Comparison of ENCODE assay signal across 16 mouse cellular contexts in the genomic region with DNA sequence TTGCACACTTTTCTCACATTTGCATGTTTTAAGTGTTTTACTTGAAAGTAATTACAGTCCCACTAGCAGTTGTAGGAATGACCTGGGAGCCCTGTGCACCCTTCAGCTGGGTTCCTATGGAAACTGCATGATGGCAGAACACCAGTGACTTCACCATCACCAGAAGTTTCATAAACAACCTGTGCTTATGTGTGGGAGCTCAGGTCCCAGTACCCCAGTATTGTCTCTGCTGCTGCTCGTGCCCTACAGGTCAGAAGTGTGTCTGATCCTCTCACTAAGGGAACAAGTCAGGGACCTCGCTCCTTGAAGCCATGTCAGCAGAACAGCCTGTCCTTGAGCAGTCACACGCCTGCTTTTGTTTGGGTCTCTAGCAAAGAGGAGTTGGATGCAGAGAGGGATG.
A peak's percentile ranks its signal among the peaks of the same experiment; 100 is the strongest.
DNase-seq lines count a peak whose midpoint lies in the region; ATAC-seq lines count a peak whose summit lies in the region.
"Had no signal": no experiment of that assay in that cellular context is flagged by ENCODE, and none has a peak within 500 bp of the region (broad histone marks: within the 10 kb centered on the region; RNA-seq: fewer than 3 reads in every experiment).

No protein-coding gene starts in this region.

- peak; percentile 64 for DNase-seq in heart, adult 11 months
- DNase-seq in midbrain, embryonic 11.5 days (ENCODE audit: low spot score, missing footprints), result peak; percentile 80
- DNase-seq in 416B (ENCODE audit: low read depth), result peak; percentile 17
- no peak for DNase-seq in kidney, postnatal 25 days
- DNase-seq: B cell, adult 2 months; cerebellum, adult 11 months; cerebellum, adult 11-12 months; cerebellum, adult 18-20 months; cerebellum, adult 2 months had no signal

- peaks cover 7% of the 10 kb centered on the region; the same call in 1 of the 2 replicates for H3K36me3 ChIP-seq in heart, embryonic 12.5 days
- no peaks in the 10 kb centered on the region for H3K36me3 ChIP-seq in midbrain, embryonic 11.5 days (ENCODE audit: control insufficient read depth, insufficient read depth, low read length)
- H3K36me3 ChIP-seq in midbrain, embryonic 13.5 days, result peaks cover 10% of the 10 kb centered on the region; the same call in 1 of the 2 replicates

- 81% methylated on average over 3 of the region's 3 CpGs for WGBS in heart, embryonic 12.5 days
- 85% methylated on average over 3 of the region's 3 CpGs for WGBS in midbrain, embryonic 11.5 days
- WGBS in midbrain, embryonic 13.5 days, result 82% methylated on average over 3 of the region's 3 CpGs

- no peak overlapping the region for H3K4me2 ChIP-seq in heart, embryonic 12.5 days
- H3K4me2 ChIP-seq in midbrain, embryonic 11.5 days, result no peak overlapping the region
- H3K4me2 ChIP-seq in midbrain, embryonic 13.5 days (replicated peaks), result no peak overlapping the region

- ATAC-seq in heart, embryonic 12.5 days (ENCODE audit: insufficient number of reproducible peaks, low FRiP score), result no peak
- no peak for ATAC-seq in midbrain, embryonic 11.5 days (ENCODE audit: low FRiP score)
- ATAC-seq in midbrain, embryonic 13.5 days, result no peak
- ATAC-seq: activated CD4-positive, CD25-positive, alpha-beta regulatory T cell, adult 4 months; CD4-positive, CD25-positive, alpha-beta regulatory T cell, adult 4 months had no signal

- no peak overlapping the region for H3K9ac ChIP-seq in heart, embryonic 12.5 days
- H3K9ac ChIP-seq in midbrain, embryonic 11.5 days (ENCODE audit: low read length), result no peak overlapping the region
- no peak overlapping the region for H3K9ac ChIP-seq in midbrain, embryonic 13.5 days (replicated peaks)

- H3K4me3 ChIP-seq in heart, embryonic 12.5 days, result no peak overlapping the region
- H3K4me3 ChIP-seq in midbrain, embryonic 11.5 days (ENCODE audit: low read depth, low read length), result no peak overlapping the region
- H3K4me3 ChIP-seq in midbrain, embryonic 13.5 days (replicated peaks), result no peak overlapping the region

- H3K9me3 ChIP-seq in heart, embryonic 12.5 days (replicated peaks), result no peaks in the 10 kb centered on the region
- H3K9me3 ChIP-seq in midbrain, embryonic 11.5 days (ENCODE audit: control insufficient read depth, low read length), result no peaks in the 10 kb centered on the region
- no peaks in the 10 kb centered on the region for H3K9me3 ChIP-seq in midbrain, embryonic 13.5 days
- H3K9me3 ChIP-seq: G1E had no signal

- no peak overlapping the region for H3K27ac ChIP-seq in heart, embryonic 12.5 days (ENCODE audit: poor library complexity, severe bottlenecking)
- no peak overlapping the region for H3K27ac ChIP-seq in midbrain, embryonic 11.5 days (ENCODE audit: low read depth, low read length)
- no peak overlapping the region for H3K27ac ChIP-seq in midbrain, embryonic 13.5 days

- no peaks in the 10 kb centered on the region for H3K27me3 ChIP-seq in heart, embryonic 12.5 days (replicated peaks)
- no peaks in the 10 kb centered on the region for H3K27me3 ChIP-seq in midbrain, embryonic 11.5 days (ENCODE audit: control insufficient read depth, insufficient read depth, low read length)
- H3K27me3 ChIP-seq in midbrain, embryonic 13.5 days, result no peaks in the 10 kb centered on the region
- H3K27me3 ChIP-seq: CH12.LX, Patski had no signal

- 0 out of 2 replicates have a peak, but pooled peaks cover 4% of the 10 kb centered on the region for H3K4me1 ChIP-seq in heart, embryonic 12.5 days (replicated peaks)
- 0 out of 2 replicates have a peak, but pooled peaks cover 2% of the 10 kb centered on the region for H3K4me1 ChIP-seq in midbrain, embryonic 11.5 days (ENCODE audit: control insufficient read depth, insufficient read depth, low read length)
- H3K4me1 ChIP-seq in midbrain, embryonic 13.5 days (replicated peaks), result 0 out of 2 replicates have a peak, but pooled peaks cover 7% of the 10 kb centered on the region

Comparison
In these comparisons a context has a peak if more than half of its experiments do, and no peak if none do; other contexts are left out.
1. DNase-seq: peak in heart, adult 11 months (single experiment), midbrain, embryonic 11.5 days (single experiment) and 416B (single experiment); none in kidney, postnatal 25 days (0 of 2).